Mouse (Mus musculus) T-cell, adult 66 days (primary cell): ENCODE data around the gene Gprin3. TPM values are rescaled to one million over a fixed set of nuclear protein-coding genes. Genes with fewer than 3 reads are reported as not detected.

Source experiments
- total RNA-seq, 2 experiments: library from RNA; stranded (reverse); gene quantifications; 3 replicates in 1 of 2; 4 replicates in 1 of 2; pipeline ENCODE4 v1.2.4; 2023

The Gprin3 gene
- total RNA-seq = 10 to 100 TPM; 28.0 to 32.1 TPM

GRCm38 (mm10) chr6:59425824-59426533 lies at the start of gene Gprin3:
Gprin3 (minus strand) TSS chr6:59426294.

Other genes with a start within 250 kb of the Gprin3 start
- 10 to 100 TPM; 32.2 to 35.6 TPM for gene Tigd2, start 217.4 kb downstream of the Gprin3 start, total RNA-seq